Mouse (Mus musculus): Measurements from ENCODE around the gene Cacna2d2. TPM values are rescaled to one million over a fixed set of nuclear protein-coding genes. Genes with fewer than 3 reads are reported as not detected.

Cacna2d2 gene
- polyA plus RNA-seq, 1 experiment from 2014 or later = 3.3 TPM

GRCm38 (mm10) chr9:107511436-107511835 is 112.0 kb downstream of the Cacna2d2 start:
- Histone ChIP-seq H3K4me1 (peaks cover 66% of the 10 kb centered on the region), H3K36me3 (replicated peaks) (no peaks in the 10 kb centered on the region), H3K4me2 (no peak overlapping the region), H3K9me3 (no peaks in the 10 kb centered on the region), H3K4me3 (replicated peaks) (no peak overlapping the region), H3K27ac (peak overlapping the region; percentile 71), H3K27me3 (0 out of 2 replicates have a peak, but pooled peaks cover 3% of the 10 kb centered on the region), H3K9ac (no peak overlapping the region)
- WGBS = 40% methylated on average over 8 of the region's 8 CpGs
- ATAC-seq (ENCODE audit: low FRiP score) = no peak

GRCm38 (mm10) chr9:107512326-107512725 is 112.9 kb downstream of the Cacna2d2 start:
- H3K4me3 ChIP-seq (replicated peaks) = no peak overlapping the region
- H3K9me3 ChIP-seq = no peaks in the 10 kb centered on the region
- WGBS = 51% methylated on average over 15 of the region's 16 CpGs
- 0 out of 2 replicates have a peak, but pooled peaks cover 3% of the 10 kb centered on the region for H3K27me3 ChIP-seq
- H3K4me1 ChIP-seq = peaks cover 58% of the 10 kb centered on the region
- no peaks in the 10 kb centered on the region for H3K36me3 ChIP-seq (replicated peaks)
- no peak overlapping the region for H3K4me2 ChIP-seq
- H3K9ac ChIP-seq = no peak overlapping the region
- ATAC-seq (ENCODE audit: low FRiP score) = 0 out of 2 replicates have a peak, but pooled peaks have one; percentile 1
- peak overlapping the region; percentile 71; the same call in 1 of the 2 replicates for H3K27ac ChIP-seq

GRCm38 (mm10) chr9:107514303-107514955 is 115.0 kb downstream of the Cacna2d2 start:
- Histone ChIP-seq H3K4me1 (peaks cover 38% of the 10 kb centered on the region), H3K4me3 (replicated peaks) (no peak overlapping the region), H3K27ac (no peak overlapping the region), H3K36me3 (replicated peaks) (no peaks in the 10 kb centered on the region), H3K27me3 (no peaks in the 10 kb centered on the region), H3K9me3 (no peaks in the 10 kb centered on the region), H3K4me2 (no peak overlapping the region), H3K9ac (no peak overlapping the region)
- ATAC-seq (ENCODE audit: low FRiP score) = peak; percentile 37
- WGBS = 25% methylated on average over 14 of the region's 14 CpGs

- no peaks in the 10 kb centered on the region for H3K36me3 ChIP-seq (replicated peaks)
- 54% methylated on average over 6 of the region's 6 CpGs for WGBS
- H3K9ac ChIP-seq = no peak overlapping the region; the same call in 1 of the 2 replicates
- H3K9me3 ChIP-seq = no peaks in the 10 kb centered on the region
- no peak overlapping the region for H3K27ac ChIP-seq
- H3K4me2 ChIP-seq = no peak overlapping the region
- H3K27me3 ChIP-seq = peaks cover 17% of the 10 kb centered on the region
- peaks cover 27% of the 10 kb centered on the region for H3K4me1 ChIP-seq
- ATAC-seq (ENCODE audit: low FRiP score) = no peak
- H3K4me3 ChIP-seq (replicated peaks) = no peak overlapping the region
Observed at GRCm38 (mm10) chr9:107520331-107520730, 120.9 kb downstream of the Cacna2d2 start.

GRCm38 (mm10) chr9:107521190-107521589 is 121.8 kb downstream of the Cacna2d2 start:
- peaks cover 29% of the 10 kb centered on the region for H3K4me1 ChIP-seq
- H3K27me3 ChIP-seq = peaks cover 26% of the 10 kb centered on the region
- WGBS = 68% methylated on average over 5 of the region's 5 CpGs
- no peaks in the 10 kb centered on the region for H3K9me3 ChIP-seq
- H3K9ac ChIP-seq = no peak overlapping the region
- no peak overlapping the region for H3K27ac ChIP-seq
- no peaks in the 10 kb centered on the region for H3K36me3 ChIP-seq (replicated peaks)
- no peak overlapping the region for H3K4me3 ChIP-seq (replicated peaks)
- H3K4me2 ChIP-seq = no peak overlapping the region
- no peak for ATAC-seq (ENCODE audit: low FRiP score)

GRCm38 (mm10) chr9:107521711-107522399 is 122.4 kb downstream of the Cacna2d2 start:
- Histone ChIP-seq H3K4me1 (peaks cover 36% of the 10 kb centered on the region), H3K9ac (peak overlapping the region; percentile 12), H3K4me2 (peak overlapping the region; percentile 44), H3K36me3 (replicated peaks) (no peaks in the 10 kb centered on the region), H3K27me3 (peaks cover 32% of the 10 kb centered on the region), H3K4me3 (replicated peaks) (0 out of 2 replicates have a peak overlapping the region, but pooled peaks have one; percentile 4), H3K9me3 (no peaks in the 10 kb centered on the region), H3K27ac (no peak overlapping the region)
- peak; percentile 45; the same call in 1 of the 2 replicates for ATAC-seq (ENCODE audit: low FRiP score)
- WGBS = 20% methylated on average over 24 of the region's 25 CpGs

GRCm38 (mm10) chr9:107522400-107522711 is 122.9 kb downstream of the Cacna2d2 start:
- H3K9ac ChIP-seq = peak overlapping the region; percentile 12
- H3K27ac ChIP-seq = no peak overlapping the region
- WGBS = 39% methylated on average over 2 of the region's 2 CpGs
- no peaks in the 10 kb centered on the region for H3K36me3 ChIP-seq (replicated peaks)
- peak overlapping the region; percentile 44; the same call in 1 of the 2 replicates for H3K4me2 ChIP-seq
- peaks cover 37% of the 10 kb centered on the region for H3K27me3 ChIP-seq
- H3K4me3 ChIP-seq (replicated peaks) = no peak overlapping the region
- peak; percentile 1; the same call in 1 of the 2 replicates for ATAC-seq (ENCODE audit: low FRiP score)
- peaks cover 41% of the 10 kb centered on the region for H3K4me1 ChIP-seq
- H3K9me3 ChIP-seq = no peaks in the 10 kb centered on the region

- Histone ChIP-seq H3K4me1 (peaks cover 27% of the 10 kb centered on the region), H3K9ac (no peak overlapping the region), H3K9me3 (no peaks in the 10 kb centered on the region), H3K27me3 (peaks cover 59% of the 10 kb centered on the region), H3K36me3 (replicated peaks) (no peaks in the 10 kb centered on the region), H3K27ac (no peak overlapping the region), H3K4me3 (replicated peaks) (peak overlapping the region; percentile 37), H3K4me2 (peak overlapping the region; percentile 55)
- 5% methylated on average over 40 of the region's 44 CpGs for WGBS
- ATAC-seq (ENCODE audit: low FRiP score) = peak; percentile 63
Observed at GRCm38 (mm10) chr9:107526198-107527026, 127.0 kb downstream of the Cacna2d2 start.

GRCm38 (mm10) chr9:107533791-107534407 is 134.5 kb downstream of the Cacna2d2 start, which contains the start of gene Tmem115:
Gene Tmem115 (plus strand): TSS chr9:107533945.
- peaks cover 34% of the 10 kb centered on the region for H3K4me1 ChIP-seq
- peak within 1 kb of the TSS; percentile 79 for H3K4me3 ChIP-seq (replicated peaks)
- ATAC-seq (ENCODE audit: low FRiP score) = peak; percentile 98
- H3K27ac ChIP-seq = peak within 1 kb of the TSS; percentile 33
- peak within 1 kb of the TSS; percentile 100 for H3K4me2 ChIP-seq
- H3K27me3 ChIP-seq = peaks cover 11% of the 10 kb centered on the region; the same call in 1 of the 2 replicates
- H3K9ac ChIP-seq = peak within 1 kb of the TSS; percentile 88
- no peaks in the 10 kb centered on the region for H3K9me3 ChIP-seq
- WGBS = under 1% methylated on average over 47 of the region's 48 CpGs
- H3K36me3 ChIP-seq (replicated peaks) = peaks cover 17% of the 10 kb centered on the region

- H3K27ac ChIP-seq = peak overlapping the region; percentile 33
- under 1% methylated on average over 40 of the region's 40 CpGs for WGBS
- ATAC-seq (ENCODE audit: low FRiP score) = no peak; the same call in none of the 2 replicates
Observed at GRCm38 (mm10) chr9:107534408-107535202, 135.2 kb downstream of the Cacna2d2 start.

GRCm38 (mm10) chr9:107538231-107538630 is 138.8 kb downstream of the Cacna2d2 start:
- H3K4me2 ChIP-seq = no peak overlapping the region
- H3K27me3 ChIP-seq = no peaks in the 10 kb centered on the region
- H3K36me3 ChIP-seq (replicated peaks) = peaks cover 33% of the 10 kb centered on the region
- no peaks in the 10 kb centered on the region for H3K9me3 ChIP-seq
- peaks cover 57% of the 10 kb centered on the region for H3K4me1 ChIP-seq
- 96% methylated on average over 7 of the region's 7 CpGs for WGBS
- H3K27ac ChIP-seq = no peak overlapping the region
- H3K4me3 ChIP-seq (replicated peaks) = no peak overlapping the region
- H3K9ac ChIP-seq = no peak overlapping the region
- no peak for ATAC-seq (ENCODE audit: low FRiP score)

More at GRCm38 (mm10) chr9:107534408-107535202, 135.2 kb downstream of the Cacna2d2 start:
- peak overlapping the region; percentile 79 for H3K4me3 ChIP-seq (replicated peaks)
- H3K4me1 ChIP-seq = peaks cover 34% of the 10 kb centered on the region
- peak overlapping the region; percentile 100 for H3K4me2 ChIP-seq
- no peaks in the 10 kb centered on the region for H3K9me3 ChIP-seq
- H3K27me3 ChIP-seq = 0 out of 2 replicates have a peak, but pooled peaks cover 8% of the 10 kb centered on the region
- H3K9ac ChIP-seq = peak overlapping the region; percentile 88
- H3K36me3 ChIP-seq (replicated peaks) = peaks cover 24% of the 10 kb centered on the region

Data from forebrain, embryonic 12.5 days (tissue).